Mouse (Mus musculus): ENCODE measurements at regions not wholly inside any gene's neighbourhood (a gene's known extent, or its start where the extent isn't known, plus 50 kb on each side); places are given as distances from the start of the nearest gene placed in this dataset.

DNA sequence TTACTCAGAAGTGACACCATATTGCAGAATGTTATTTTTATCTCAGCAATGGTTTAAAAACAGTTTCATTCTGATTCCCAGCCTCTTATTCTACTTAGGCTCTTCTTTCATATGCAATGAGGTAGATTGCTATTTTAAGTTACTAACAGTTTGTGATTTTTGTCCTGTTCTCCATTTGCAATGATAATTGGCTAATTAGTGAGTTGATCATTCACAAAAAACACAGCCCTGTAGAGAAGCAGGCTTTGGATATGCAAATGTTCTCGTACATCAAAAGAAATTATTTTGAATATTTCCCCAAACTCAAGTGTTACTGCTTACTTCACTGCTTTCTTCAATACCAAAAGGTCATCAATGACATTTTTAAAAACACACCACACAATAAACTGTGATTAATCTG is 184.7 kb upstream of the Galnt5 start:
- Histone ChIP-seq H3K79me2 (ENCODE audit: control insufficient read depth, insufficient read depth, low read length, poor library complexity) (no peaks in the 10 kb centered on the region), H3K27ac (ENCODE audit: control insufficient read depth, low read depth, low read length) (no peak overlapping the region), H3K36me3 (ENCODE audit: control insufficient read depth in 1 of 2, insufficient read depth in 2 of 2, low read length in 2 of 2) (no peaks in the 10 kb centered on the region), H3K27me3 (ENCODE audit: control insufficient read depth in 1 of 2, insufficient read depth in 2 of 2, low read length in 2 of 2) (no peaks in the 10 kb centered on the region), H3K9me3 (replicated peaks; ENCODE audit: insufficient read depth, low read length) (no peaks in the 10 kb centered on the region), H3K9ac (ENCODE audit: control insufficient read depth, low read depth, low read length, poor library complexity, severe bottlenecking) (no peak overlapping the region), H3K4me1 (ENCODE audit: control insufficient read depth in 1 of 2, insufficient read depth in 2 of 2, low read length in 2 of 2) (no peaks in the 10 kb centered on the region), H3K4me3 (ENCODE audit: control insufficient read depth in 1 of 2, insufficient read depth in 1 of 2, low read depth in 2 of 2, low read length in 2 of 2) (no peak overlapping the region)
- no peak for DNase-seq (ENCODE audit: low read depth, low spot score)
- TF ChIP-seq ELF1 (IDR thresholded peaks at IDR 0.05; ENCODE audit: low read depth, low read length) (no peak), MAFK (IDR thresholded peaks at IDR 0.05; ENCODE audit: borderline replicate concordance, low read depth, low read length) (no peak), NRF1 (IDR thresholded peaks at IDR 0.05; ENCODE audit: insufficient read depth, low read depth, low read length, poor library complexity, severe bottlenecking) (no peak), TAL1 (IDR thresholded peaks at IDR 0.05; ENCODE audit: low read length) (no peak), MYC (IDR thresholded peaks at IDR 0.05; ENCODE audit: low read depth, low read length) (no peak), NELFE (IDR thresholded peaks at IDR 0.05; ENCODE audit: low read depth, low read length) (no peak), HCFC1 (IDR thresholded peaks at IDR 0.05; ENCODE audit: low read depth, low read length) (no peak), RCOR1 (IDR thresholded peaks at IDR 0.05; ENCODE audit: low read depth, low read length) (no peak), JUND (IDR thresholded peaks at IDR 0.05; ENCODE audit: low read depth, low read length) (no peak), USF2 (IDR thresholded peaks at IDR 0.05; ENCODE audit: borderline replicate concordance in 1 of 2, insufficient read depth in 1 of 2, low read depth in 1 of 2, low read length in 2 of 2) (no peak), USF1 (IDR thresholded peaks at IDR 0.05; ENCODE audit: low read depth, low read length) (no peak), KAT2A (conservative IDR thresholded peaks at IDR 0.05; ENCODE audit: low read depth, low read length) (no peak), MAX (IDR thresholded peaks at IDR 0.05; ENCODE audit: low read length) (no peak), GATA1 (IDR thresholded peaks at IDR 0.05; ENCODE audit: low read depth, low read length) (no peak), ZMIZ1 (IDR thresholded peaks at IDR 0.05; ENCODE audit: low read depth, low read length) (no peak), E2F4 (IDR thresholded peaks at IDR 0.05; ENCODE audit: borderline replicate concordance, low read depth, low read length) (no peak)

DNA sequence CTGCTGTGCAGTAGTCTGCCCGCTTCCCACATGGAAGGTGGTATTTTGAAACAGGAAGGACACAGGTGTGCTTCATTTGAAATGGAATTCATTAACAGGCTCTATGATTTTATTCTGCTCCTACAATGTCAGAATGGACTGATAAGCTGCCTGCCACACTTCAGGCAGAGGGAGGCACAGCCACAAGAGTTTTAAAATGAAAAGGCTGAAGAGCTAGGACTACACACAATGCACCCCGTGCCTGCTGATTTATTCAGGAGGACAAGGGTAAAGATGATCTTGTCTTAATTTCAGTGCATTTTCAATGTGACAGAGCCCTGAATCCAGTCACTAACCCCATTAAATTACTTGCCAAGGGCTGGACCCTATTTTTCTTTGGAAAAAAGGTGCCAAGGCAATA is 177.3 kb upstream of the Galnt5 start:
- H3K27me3 ChIP-seq (ENCODE audit: control insufficient read depth in 1 of 2, insufficient read depth in 2 of 2, low read length in 2 of 2) = no peaks in the 10 kb centered on the region
- no peak for TF ChIP-seq KAT2A (conservative IDR thresholded peaks at IDR 0.05; ENCODE audit: low read depth, low read length)
- TF ChIP-seq CTCF (IDR thresholded peaks at IDR 0.05 in 2 of 3, conservative IDR thresholded peaks at IDR 0.05 in 1 of 3; ENCODE audit: control insufficient read depth in 1 of 3, insufficient read depth in 1 of 3, low read depth in 2 of 3, low read length in 3 of 3, poor library complexity in 1 of 3, severe bottlenecking in 1 of 3) = no peak
- no peak for TF ChIP-seq ETS1 (IDR thresholded peaks at IDR 0.05; ENCODE audit: low read depth, low read length)
- TF ChIP-seq MAX (IDR thresholded peaks at IDR 0.05; ENCODE audit: low read length) = no peak
- TF ChIP-seq CHD2 (IDR thresholded peaks at IDR 0.05; ENCODE audit: low read length) = no peak
- TF ChIP-seq MAZ (IDR thresholded peaks at IDR 0.05; ENCODE audit: low read depth, low read length) = no peak
- H3K36me3 ChIP-seq (ENCODE audit: control insufficient read depth in 1 of 2, insufficient read depth in 2 of 2, low read length in 2 of 2) = no peaks in the 10 kb centered on the region
- no peak overlapping the region for H3K4me3 ChIP-seq (ENCODE audit: control insufficient read depth in 1 of 2, insufficient read depth in 1 of 2, low read depth in 2 of 2, low read length in 2 of 2)
- H3K79me2 ChIP-seq (ENCODE audit: control insufficient read depth, insufficient read depth, low read length, poor library complexity) = no peaks in the 10 kb centered on the region
- DNase-seq (ENCODE audit: low read depth, low spot score) = no peak
- H3K27ac ChIP-seq (ENCODE audit: control insufficient read depth, low read depth, low read length) = no peak overlapping the region
- no peak overlapping the region for H3K9ac ChIP-seq (ENCODE audit: control insufficient read depth, low read depth, low read length, poor library complexity, severe bottlenecking)
- H3K4me1 ChIP-seq (ENCODE audit: control insufficient read depth in 1 of 2, insufficient read depth in 2 of 2, low read length in 2 of 2) = no peaks in the 10 kb centered on the region
- H3K9me3 ChIP-seq (replicated peaks; ENCODE audit: insufficient read depth, low read length) = no peaks in the 10 kb centered on the region

All from MEL (cell line).